ENCODE assay signal across 9 mouse cellular contexts in the genomic region with DNA sequence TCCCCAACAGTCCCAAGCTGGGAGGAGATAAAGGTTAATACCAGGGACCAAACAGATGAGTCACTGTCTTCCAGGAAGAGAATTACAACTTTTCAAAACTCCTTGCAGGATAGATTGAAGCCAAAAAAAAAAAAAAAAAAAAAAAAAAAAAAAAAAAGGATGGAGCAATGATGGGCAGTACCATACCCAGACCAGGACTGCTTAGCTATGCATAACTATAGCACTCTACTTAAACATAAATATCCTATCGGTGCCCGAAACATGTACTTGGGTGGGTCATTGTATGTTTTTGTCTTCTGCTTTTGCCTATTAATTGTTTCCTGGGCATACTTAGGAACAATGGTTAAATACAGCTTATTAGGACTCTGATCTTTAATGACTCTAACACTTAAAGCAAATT. TPM values are rescaled to one million over a fixed set of nuclear protein-coding genes. Genes with fewer than 3 reads are reported as not detected.
DNase-seq lines count a peak whose midpoint lies in the region; ATAC-seq and TF ChIP-seq lines count a peak whose summit lies in the region.
"Had no signal": no experiment of that assay in that cellular context is flagged by ENCODE, and none has a peak within 500 bp of the region (broad histone marks: within the 10 kb centered on the region; RNA-seq: fewer than 3 reads in every experiment).

No protein-coding gene starts in this region.

- H3K27ac ChIP-seq in gastrocnemius, adult 2 months, result peak overlapping the region; percentile 90
- H3K27ac ChIP-seq in forebrain, embryonic 15.5 days (replicated peaks), result no peak overlapping the region
- no peak overlapping the region for H3K27ac ChIP-seq in liver, embryonic 15.5 days (replicated peaks)

- DNase-seq in gastrocnemius, adult 2 months, result no peak
- DNase-seq in gastrocnemius, postnatal 14 days, result no peak
- no peak for DNase-seq in retina, embryonic 14.5 days (ENCODE audit: low spot score)
- no peak for DNase-seq in right cerebral cortex, postnatal 14 days

- peaks cover 8% of the 10 kb centered on the region for H3K79me2 ChIP-seq in C2C12 (ENCODE audit: control insufficient read depth, insufficient read depth)

- peak overlapping the region; percentile 58 for H3K4me2 ChIP-seq in forebrain, embryonic 15.5 days (replicated peaks)
- peak overlapping the region; percentile 92 for H3K4me2 ChIP-seq in liver, embryonic 15.5 days

- ATAC-seq in forebrain, embryonic 15.5 days (replicated peaks), result peak; percentile 62
- ATAC-seq in liver, embryonic 15.5 days (ENCODE audit: insufficient read depth), result no peak
- no peak for ATAC-seq in frontal cortex, adult (ENCODE audit: low TSS enrichment)

- intact Hi-C loops in gastrocnemius, adult 2 months (cut with DNase I), result loop anchor here (5.0 kb wide), 1 partner anchor 58 kb away; no protein-coding TSS in a partner anchor
- intact Hi-C loops in gastrocnemius, postnatal 14 days (cut with DNase I; ENCODE audit: low total_unique reads), result no loop called here

- no peaks in the 10 kb centered on the region for H3K27me3 ChIP-seq in C2C12 (ENCODE audit: control insufficient read depth, insufficient read depth, insufficient read length)
- H3K27me3 ChIP-seq in forebrain, embryonic 15.5 days, result no peaks in the 10 kb centered on the region
- peaks cover 5% of the 10 kb centered on the region; the same call in 1 of the 2 replicates for H3K27me3 ChIP-seq in liver, embryonic 15.5 days

- no peaks in the 10 kb centered on the region for H3K9me3 ChIP-seq in forebrain, embryonic 15.5 days
- no peaks in the 10 kb centered on the region for H3K9me3 ChIP-seq in liver, embryonic 15.5 days (replicated peaks)

- H3K79me3 ChIP-seq in C2C12 (ENCODE audit: low read depth), result peaks cover 3% of the 10 kb centered on the region

- no peak for TF ChIP-seq CTCF in gastrocnemius, adult 2 months (IDR thresholded peaks at IDR 0.05)
- no peak for TF ChIP-seq CTCF in C2C12 (IDR thresholded peaks at IDR 0.05; ENCODE audit: control insufficient read depth, insufficient read depth, insufficient read length)

- H3K4me1 ChIP-seq in forebrain, embryonic 15.5 days, result peaks cover 10% of the 10 kb centered on the region
- peaks cover 16% of the 10 kb centered on the region for H3K4me1 ChIP-seq in liver, embryonic 15.5 days (replicated peaks)

- no peak overlapping the region; the same call in 1 of the 2 replicates for H3K9ac ChIP-seq in forebrain, embryonic 15.5 days (replicated peaks)
- H3K9ac ChIP-seq in liver, embryonic 15.5 days, result no peak overlapping the region

- no peaks in the 10 kb centered on the region for H3K36me3 ChIP-seq in C2C12 (ENCODE audit: control insufficient read depth, insufficient read depth)
- no peaks in the 10 kb centered on the region for H3K36me3 ChIP-seq in forebrain, embryonic 15.5 days
- H3K36me3 ChIP-seq in liver, embryonic 15.5 days (replicated peaks), result 0 out of 2 replicates have a peak, but pooled peaks cover 3% of the 10 kb centered on the region

- H3ac ChIP-seq in C2C12 (ENCODE audit: control insufficient read depth, insufficient read length, low read depth), result no peak overlapping the region

- H3K4me3 ChIP-seq in gastrocnemius, adult 2 months, result peak overlapping the region; percentile 97
- peak overlapping the region; percentile 93 for H3K4me3 ChIP-seq in C2C12 (ENCODE audit: insufficient read depth, poor library complexity, severe bottlenecking)
- peak overlapping the region; percentile 72; the same call in 1 of the 2 replicates for H3K4me3 ChIP-seq in forebrain, embryonic 15.5 days
- H3K4me3 ChIP-seq in liver, embryonic 15.5 days (replicated peaks), result peak overlapping the region; percentile 69

- 80% methylated on average over 2 of the region's 2 CpGs for WGBS in forebrain, embryonic 15.5 days
- WGBS in liver, embryonic 15.5 days (ENCODE audit: insufficient replicate concordance), result 78% methylated on average over 2 of the region's 2 CpGs

TF ChIP-seq in C2C12, 6 proteins besides CTCF, POLR2A, EP300 and RAD21:
- TF ChIP-seq MYOD1 (IDR thresholded peaks at IDR 0.05; ENCODE audit: control insufficient read depth, insufficient read length, low read depth) (no peak), MYOG (IDR thresholded peaks at IDR 0.05; ENCODE audit: control insufficient read depth, extremely low read depth, insufficient read length) (no peak), FOSL1 (IDR thresholded peaks at IDR 0.05; ENCODE audit: insufficient read depth, low read length, poor library complexity, severe bottlenecking) (no peak)

RNA-seq across cellular contexts. Expression of a gene that starts 0.5 kb away (rescaled TPM):
- 10 to 100 TPM; 89.1 to 89.4 TPM for total RNA-seq in gastrocnemius, adult 2 months (2021)
- total RNA-seq in gastrocnemius, postnatal 14 days (2021), result 10 to 100 TPM; 61.1 to 67.3 TPM
- polyA plus RNA-seq in C2C12 (2012; fragmentation: generic; extraction: Trizol), result 8.4 TPM
- polyA plus RNA-seq in forebrain, embryonic 15.5 days (2015; fragmentation: Nextera tagmentation; extraction: Ambion mirVana), result 32.2 and 36.1 TPM in 2 replicates
- polyA plus RNA-seq in liver, embryonic 15.5 days (2015; fragmentation: Nextera tagmentation; extraction: Ambion mirVana), result 7.3 and 7.7 TPM in 2 replicates

RNA-seq across cellular contexts. Expression of a gene that starts 43.1 kb away (rescaled TPM):
- 1 to 10 TPM; 2.3 to 3.7 TPM for total RNA-seq in gastrocnemius, adult 2 months (2021)
- total RNA-seq in gastrocnemius, postnatal 14 days (2021), result 1 to 10 TPM; 5.5 to 6.4 TPM
- 0.05 TPM for polyA plus RNA-seq in C2C12 (2012; fragmentation: generic; extraction: Trizol)
- polyA plus RNA-seq in forebrain, embryonic 15.5 days (2015; fragmentation: Nextera tagmentation; extraction: Ambion mirVana), result 48.4 and 51.0 TPM in 2 replicates
- 30.2 and 34.8 TPM in 2 replicates for polyA plus RNA-seq in liver, embryonic 15.5 days (2015; fragmentation: Nextera tagmentation; extraction: Ambion mirVana)
- total RNA-seq: granulocyte monocyte progenitor cell, adult 5-6 weeks had no signal

RNA-seq across cellular contexts. Expression of a gene that starts 45.2 kb away (rescaled TPM):
- total RNA-seq in gastrocnemius, adult 2 months (2021), result not detected
- not detected for total RNA-seq in gastrocnemius, postnatal 14 days (2021)
- polyA plus RNA-seq in C2C12 (2012; fragmentation: generic; extraction: Trizol), result not detected
- not detected in 2 replicates for polyA plus RNA-seq in forebrain, embryonic 15.5 days (2015; fragmentation: Nextera tagmentation; extraction: Ambion mirVana)
- polyA plus RNA-seq in liver, embryonic 15.5 days (2015; fragmentation: Nextera tagmentation; extraction: Ambion mirVana), result not detected in 2 replicates
- total RNA-seq: granulocyte monocyte progenitor cell, adult 5-6 weeks had no signal

Comparison
In these comparisons a context has a peak if more than half of its experiments do, and no peak if none do; other contexts are left out.
1. RNA of a gene that starts 43.1 kb away (polyA plus RNA-seq): 48.4 to 51.0 TPM in forebrain, embryonic 15.5 days and 30.2 to 34.8 TPM in liver, embryonic 15.5 days; 0.05 TPM in C2C12 (single experiment); every median in the first group is over 10 times any median in the second.
2. Peak in every context shown above with its lines, with median percentiles within 50 percentile points of each other: H3K4me3 ChIP-seq.